Mouse (Mus musculus): ENCODE results near the gene Fam214b.

DNA sequence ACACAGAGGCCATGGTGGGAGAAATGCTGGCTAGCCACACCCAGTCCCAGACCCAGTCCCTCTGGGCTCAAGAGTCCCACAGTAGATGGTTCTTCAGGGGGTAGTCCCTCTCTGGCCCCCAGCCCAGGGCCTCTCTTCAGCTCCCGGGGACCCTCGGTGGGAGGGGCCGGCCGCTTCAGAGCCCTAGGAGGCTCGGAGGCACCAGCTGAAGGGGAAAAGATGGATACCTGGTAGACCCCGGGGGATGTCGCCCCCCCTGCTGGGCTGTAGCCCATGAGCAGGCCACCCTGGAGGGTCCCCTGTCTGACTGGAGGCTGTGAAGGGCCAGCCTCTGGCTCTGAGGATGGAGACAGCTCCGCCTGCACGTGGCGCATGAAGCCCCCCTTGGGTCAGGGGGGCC, 9.7 kb downstream of the Fam214b start:
- TF ChIP-seq USF1 (IDR thresholded peaks at IDR 0.05; ENCODE audit: low read depth) (no peak), CEBPB (IDR thresholded peaks at IDR 0.05; ENCODE audit: low read depth) (no peak), CTCF (IDR thresholded peaks at IDR 0.05; ENCODE audit: control insufficient read depth, insufficient read depth, insufficient read length) (no peak), MAX (IDR thresholded peaks at IDR 0.05) (no peak), FOSL1 (IDR thresholded peaks at IDR 0.05; ENCODE audit: insufficient read depth, low read length, poor library complexity, severe bottlenecking) (no peak), MYOG (IDR thresholded peaks at IDR 0.05; ENCODE audit: control insufficient read depth, extremely low read depth, insufficient read length) (no peak)
